Mouse (Mus musculus) v-Abl transformed pro-B cells (cell line): ENCODE measurements around the gene Aqp9.

Experiments used
- in situ Hi-C, 2 experiments: fragments of 400-800 bp; cut with MboI; formaldehyde crosslinking; loops; one replicate each; pipeline ENCODE4 v1.15.1; 2025; ENCODE audit not compliant: unreplicated experiment in 2 of 2

The Aqp9 gene

DNA sequence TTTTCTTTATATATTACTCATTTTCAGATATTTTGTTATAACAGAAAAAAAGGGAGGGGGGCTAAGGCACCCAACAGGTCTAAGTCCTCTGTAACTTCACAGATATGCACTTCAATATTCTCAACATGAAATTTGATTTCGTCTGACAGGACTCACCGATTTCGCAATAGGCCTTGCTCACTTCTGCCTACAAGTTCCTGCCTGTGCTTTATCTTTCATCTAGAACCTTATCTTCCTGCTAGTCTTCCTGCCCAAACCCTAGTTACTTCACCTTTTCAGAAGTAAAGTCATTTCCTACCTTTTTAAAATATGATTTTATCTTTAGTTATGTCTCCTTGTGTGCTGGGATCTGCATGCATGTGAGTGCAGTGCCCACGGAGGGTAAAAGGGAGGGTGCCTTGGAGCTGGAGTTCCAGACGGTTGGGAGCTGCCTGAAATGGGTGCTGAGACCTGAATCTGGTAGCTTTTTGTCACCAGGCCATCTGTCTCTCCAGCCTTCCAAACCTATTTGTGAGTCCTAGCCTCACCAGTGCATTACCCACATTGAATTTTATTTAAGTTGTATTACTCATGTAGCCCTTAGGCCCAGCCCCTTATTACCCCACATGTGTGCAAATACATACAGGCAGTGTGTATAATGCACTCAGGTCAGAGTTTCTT is 6.0 kb upstream of the Aqp9 start:
- in situ Hi-C loops = no loop called here

DNA sequence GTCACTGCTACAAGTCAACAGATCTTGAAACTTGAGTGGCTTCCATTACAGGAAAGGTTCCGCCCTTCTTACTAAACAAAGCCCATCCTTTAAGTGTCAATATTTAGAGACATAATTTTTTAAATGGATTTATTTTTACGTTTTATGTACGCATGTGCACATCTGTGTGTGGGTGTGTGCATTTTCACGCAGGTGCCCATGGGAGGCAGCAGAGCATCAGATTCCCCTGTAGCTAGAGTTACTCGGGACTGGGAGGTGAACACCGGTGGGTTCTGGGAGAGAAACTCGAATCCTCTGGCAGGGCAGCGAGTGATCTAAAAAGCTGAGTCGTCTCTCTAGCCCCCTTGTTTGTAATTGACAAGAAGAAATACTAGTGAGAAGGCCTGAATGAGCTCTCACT is 5.1 kb upstream of the Aqp9 start:
- in situ Hi-C loops = no loop called here

DNA sequence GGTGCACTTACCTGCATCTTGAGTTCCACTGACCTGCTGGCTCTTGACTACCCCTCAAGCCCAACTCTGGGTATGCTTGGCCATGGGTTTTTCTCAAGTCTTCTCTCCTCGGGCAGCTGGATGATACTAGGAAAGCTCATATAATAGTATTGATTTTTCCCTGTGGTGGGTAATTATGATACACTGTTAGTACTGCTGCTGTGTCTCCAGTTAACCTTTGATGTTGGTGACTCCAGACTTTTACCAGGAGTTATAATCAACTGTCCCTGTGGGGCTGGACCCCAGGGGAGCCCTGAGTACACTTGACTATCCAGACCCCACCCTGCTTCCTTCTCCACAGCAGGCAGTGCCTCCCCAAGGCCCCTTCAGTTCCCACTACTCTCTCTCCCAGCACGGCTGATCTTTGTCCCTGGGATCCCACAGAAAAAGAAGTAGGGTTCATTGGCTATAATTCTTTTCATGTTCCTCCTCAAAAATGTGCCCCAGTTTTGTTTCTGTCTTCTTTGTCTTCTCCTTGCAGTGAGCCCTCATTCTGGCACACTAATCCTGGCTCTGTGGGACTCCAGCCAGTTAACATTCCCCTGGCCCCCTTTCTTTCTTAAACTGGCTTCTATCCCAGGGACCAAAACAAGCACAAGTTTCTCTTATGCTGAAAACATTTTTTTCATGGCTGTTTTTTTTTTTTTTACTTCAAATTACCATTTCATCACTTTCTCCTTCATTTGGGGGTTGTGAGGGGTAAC is 838 bp downstream of the Aqp9 start:
- in situ Hi-C loops = no loop called here

DNA sequence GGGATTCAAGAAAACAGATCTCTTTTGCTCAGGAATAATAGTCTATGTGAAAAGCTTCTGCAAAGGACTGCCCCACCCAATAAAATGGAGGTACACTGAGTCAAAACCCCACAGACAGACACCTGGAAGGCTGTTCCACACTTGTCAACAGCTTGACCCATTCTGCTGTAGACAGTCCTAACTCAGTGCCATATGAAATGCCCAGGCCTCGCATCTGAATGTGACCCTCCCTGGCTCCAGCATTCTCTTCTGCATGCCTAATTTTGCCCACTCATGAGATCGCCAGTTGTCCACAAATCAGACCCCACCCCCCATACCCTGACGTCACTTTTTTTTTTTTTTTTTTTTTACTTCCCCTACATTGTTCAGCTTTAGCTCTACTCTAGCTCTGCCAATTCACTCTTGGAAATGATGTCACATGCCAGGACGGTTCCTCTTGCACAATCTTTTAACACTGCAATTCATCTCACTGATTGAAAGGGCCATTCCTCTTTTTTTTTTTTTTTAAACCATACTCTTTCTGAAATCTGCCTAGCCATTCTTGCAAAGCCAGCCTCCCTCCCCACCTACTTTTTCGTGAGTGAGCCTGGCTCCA is 1.5 kb downstream of the Aqp9 start:
- in situ Hi-C loops = no loop called here

DNA sequence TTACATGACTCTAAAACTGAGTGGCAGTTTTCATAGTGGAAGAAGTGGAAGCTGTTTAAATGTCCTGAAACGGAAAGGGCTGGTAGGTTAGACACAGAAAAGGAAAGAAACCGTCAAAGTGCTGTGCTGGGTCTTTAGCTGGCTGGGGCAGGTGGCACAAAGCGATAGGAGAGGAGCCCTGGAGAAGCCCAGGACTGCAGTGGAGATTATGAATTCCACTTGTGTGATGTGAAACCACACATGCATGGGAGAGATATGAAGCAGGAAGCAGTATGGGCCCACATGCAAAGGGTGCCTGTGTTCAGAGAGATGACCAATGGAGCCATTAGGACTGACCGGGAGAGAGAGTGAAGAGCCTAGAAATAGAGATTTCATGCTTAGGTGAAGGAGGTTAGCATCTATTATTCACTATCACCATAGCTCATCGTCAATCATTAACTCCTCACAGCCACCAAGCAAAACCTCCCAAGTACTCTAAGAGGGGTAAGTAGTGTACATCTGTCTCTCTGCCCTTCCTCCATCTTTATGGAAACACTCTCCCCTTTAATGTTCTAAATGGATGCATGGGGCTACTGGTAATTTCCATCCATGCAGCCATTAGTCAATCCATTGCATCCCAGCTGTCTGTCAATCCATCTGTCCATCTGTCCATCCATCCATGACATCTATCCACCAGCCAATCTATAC is 2.3 kb downstream of the Aqp9 start:
- in situ Hi-C loops = no loop called here

DNA sequence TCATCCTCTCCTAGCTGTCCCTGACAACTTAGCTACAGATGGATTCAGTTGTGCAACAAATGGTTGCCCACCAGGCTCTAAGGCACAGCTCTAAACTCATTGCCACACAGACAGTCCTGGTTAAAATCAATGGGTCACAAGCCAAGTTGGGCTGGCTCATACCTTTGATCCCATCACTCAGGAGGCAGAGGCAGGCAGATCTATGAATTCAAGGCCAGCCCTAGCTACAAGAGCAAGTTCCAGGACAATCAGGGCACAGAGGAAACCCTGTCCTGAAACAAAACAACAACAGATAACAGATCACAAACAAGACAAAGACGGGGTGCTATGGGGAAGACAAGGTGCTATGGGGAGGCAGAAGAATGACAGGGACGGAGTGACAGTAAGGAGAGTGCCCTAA is 3.0 kb downstream of the Aqp9 start:
- in situ Hi-C loops = no loop called here

DNA sequence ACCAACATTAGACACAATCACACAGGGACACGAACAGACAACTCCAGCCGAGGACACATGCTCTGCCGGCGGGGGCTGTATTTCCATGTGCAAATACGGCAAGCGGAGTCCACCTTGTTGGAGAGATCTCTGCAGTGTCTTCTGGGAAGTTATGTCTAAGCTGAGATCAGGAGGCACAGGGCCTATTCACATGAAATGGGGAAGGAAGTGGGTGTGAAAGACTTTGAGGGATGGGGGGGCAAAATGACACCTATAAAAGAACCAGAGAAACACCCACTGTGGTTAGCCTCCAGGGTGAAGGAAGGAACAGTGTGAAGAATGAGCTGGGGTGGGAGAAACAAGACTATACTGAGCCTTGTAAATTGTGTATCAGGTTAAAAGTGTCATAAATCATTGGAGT is 3.4 kb downstream of the Aqp9 start:
- in situ Hi-C loops = no loop called here

DNA sequence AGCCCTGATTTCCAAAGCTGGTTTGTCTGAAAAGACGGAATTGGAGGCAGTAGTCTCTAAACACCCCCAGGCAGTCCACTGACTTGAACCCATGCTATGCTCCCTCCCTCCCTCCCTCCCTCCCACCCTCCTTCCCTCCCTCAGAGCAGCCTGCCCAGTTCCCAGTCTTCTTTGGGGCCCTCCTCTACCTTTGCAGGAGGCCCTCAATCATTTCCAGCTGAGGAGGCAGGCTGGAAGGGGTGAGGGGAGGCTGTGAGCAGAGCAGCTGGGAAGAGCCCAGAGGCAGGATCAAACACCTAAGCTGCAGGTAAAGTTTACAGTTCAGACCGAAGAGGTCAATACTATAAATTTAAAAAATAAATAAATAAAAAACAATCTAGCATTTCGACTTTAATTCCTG is 4.1 kb downstream of the Aqp9 start:
- in situ Hi-C loops = no loop called here

DNA sequence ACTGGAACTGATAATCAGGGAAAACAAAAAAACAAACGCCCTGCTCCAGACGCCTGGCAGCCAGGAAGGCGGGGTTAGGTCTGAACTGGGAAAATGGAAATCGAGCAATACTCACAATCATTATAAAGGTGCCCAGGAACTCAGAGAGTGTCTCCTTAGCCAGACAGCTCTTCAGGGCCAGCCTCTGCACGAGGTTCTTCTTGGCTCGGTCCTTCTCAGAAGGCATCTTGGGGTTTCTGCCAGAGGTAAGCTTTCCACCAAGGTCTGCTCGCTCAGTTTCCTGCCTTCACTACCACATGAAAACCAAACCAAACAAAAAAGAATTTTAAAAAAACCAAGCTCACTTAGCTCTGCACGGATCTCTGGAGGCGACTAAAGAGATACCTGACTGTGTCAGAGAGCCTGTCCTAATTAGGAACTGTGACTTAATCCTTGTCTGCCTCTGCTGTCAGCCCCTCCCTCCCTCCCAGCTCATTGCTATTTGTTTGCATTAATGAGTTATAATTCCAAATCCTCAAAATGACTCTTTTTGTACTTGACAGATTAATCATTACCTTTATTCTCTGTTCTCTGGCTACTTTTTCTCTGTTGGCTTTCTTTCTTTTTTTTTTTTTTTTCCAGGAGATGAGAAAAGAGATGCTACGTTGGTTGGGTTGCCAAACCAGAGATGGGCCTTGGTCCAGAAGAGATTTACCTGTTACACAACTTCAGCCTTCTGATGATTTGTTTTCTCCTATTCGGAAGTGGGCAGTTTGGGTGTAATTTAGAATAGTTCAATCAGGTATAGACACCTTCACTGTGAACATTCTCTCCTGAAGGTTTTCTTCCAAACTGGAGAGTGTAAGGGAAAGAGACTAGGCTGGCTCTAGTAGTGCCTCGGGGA is 5.4 kb downstream of the Aqp9 start:
- in situ Hi-C loops = no loop called here

DNA sequence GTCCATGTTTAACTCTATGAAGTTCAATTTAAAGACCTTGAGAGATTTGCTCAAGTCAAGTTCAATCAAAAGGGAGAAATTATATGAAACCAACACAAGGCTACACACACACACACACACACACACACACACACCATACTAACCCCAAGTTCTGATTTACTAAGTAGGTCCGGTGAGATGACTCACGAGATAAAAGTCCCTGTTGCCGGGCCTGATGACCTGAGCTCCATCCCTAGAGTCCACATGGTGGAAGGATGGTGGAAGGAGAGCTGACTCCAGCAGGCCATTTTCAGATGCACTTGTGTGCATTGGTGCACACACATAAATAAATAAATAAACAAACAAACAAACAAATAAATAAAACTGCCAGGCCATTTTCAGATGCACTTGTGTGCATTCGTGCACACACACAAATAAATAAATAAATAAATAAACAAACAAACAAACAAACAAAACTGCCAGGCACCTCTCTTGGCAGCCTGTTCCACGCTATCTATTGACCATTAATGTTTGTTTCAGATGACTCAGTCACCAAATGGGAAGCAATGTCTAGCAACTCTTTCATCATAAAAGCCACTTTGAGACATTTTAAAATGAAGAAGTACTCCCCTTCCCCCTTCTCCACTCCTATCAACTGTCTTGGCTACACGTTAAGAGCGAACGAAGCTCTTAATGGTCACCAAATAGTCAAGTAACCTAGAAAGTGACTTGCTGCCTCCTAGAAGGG is 6.2 kb downstream of the Aqp9 start:
- in situ Hi-C loops = no loop called here

DNA sequence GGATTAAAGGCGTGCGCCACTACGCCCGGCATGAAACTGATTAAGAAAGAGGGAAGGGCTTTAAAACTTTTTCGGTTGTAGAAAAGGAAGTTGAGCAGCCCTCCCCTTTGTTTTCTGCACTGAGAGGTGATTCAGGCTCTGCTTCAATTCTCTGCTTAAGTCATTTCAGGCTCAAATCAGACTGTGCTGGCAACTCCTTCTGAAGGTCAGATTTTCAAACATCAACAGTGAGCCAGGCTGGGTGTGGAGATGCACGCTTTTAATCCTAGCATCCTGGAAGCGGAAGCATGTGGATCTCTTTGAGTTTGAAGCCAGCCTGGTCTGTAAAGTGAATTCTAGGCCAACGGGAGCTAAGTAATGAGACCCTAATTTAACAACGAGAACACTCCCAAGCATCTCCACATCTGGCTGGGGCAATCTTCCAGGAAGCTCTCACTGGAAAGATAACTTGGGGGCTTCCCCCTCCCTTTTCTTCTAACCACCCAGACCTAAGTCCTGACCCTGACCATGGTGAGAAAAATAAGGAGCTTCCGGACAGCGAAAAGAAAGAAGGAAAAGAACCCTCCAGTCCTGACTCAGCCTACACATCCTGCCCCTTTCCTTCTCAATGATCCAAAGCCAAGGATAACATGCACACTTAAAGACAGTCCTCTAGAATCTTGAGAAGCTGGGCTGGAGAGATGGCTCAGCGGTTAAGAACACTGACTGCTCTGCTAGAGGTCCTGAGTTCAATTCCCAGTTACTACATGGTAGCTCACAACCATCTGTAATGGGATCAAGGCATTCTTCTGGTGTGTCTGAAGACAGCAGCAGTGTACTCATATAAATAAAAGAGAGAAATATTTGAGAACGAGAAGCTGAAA is 7.4 kb downstream of the Aqp9 start:
- in situ Hi-C loops = no loop called here

DNA sequence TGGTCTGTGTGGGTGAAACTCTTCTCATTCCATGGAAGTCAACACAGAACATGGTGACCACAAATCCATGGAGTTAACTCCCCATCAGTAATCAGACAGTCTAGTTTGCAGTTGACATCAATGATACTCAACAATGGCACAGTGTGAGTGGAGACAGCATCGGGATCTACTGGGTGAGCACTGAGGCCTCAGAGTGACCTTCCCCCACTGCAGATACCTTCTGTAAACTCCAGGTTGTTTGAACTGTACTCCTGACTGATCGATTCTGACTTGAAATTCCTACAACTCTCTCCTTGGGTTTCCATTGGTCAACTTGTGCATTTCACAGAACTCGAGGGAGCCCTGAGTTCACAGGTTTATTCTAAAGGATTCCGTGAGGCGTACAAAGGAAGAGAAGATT is 8.8 kb downstream of the Aqp9 start:
- in situ Hi-C loops = no loop called here

DNA sequence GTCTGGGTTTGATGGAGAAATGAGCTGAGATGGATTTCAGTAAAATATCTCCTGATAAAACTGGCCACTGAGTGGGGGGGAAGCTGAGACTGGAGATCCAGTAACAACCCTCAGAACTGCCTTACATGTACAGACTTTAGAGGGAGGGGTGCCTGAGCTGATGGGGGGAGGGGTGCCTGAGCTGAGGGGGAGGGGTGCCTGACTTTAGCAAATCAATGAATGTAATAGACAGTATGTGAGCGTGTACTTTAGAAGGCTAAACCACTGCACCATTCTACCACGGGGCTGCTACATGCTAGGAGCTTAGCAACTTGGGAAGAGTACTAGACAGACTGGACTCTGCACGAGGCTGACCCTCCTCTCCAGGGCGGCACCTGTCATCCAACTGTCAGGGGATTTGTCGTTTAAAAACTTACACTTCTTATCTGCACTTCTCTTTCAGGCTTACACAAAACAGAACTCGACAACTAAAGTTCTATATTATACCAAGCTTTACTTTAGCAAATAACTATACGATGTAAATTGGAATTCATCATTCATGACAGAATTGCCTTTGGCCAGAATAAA is 9.3 kb downstream of the Aqp9 start:
- in situ Hi-C loops = no loop called here

DNA sequence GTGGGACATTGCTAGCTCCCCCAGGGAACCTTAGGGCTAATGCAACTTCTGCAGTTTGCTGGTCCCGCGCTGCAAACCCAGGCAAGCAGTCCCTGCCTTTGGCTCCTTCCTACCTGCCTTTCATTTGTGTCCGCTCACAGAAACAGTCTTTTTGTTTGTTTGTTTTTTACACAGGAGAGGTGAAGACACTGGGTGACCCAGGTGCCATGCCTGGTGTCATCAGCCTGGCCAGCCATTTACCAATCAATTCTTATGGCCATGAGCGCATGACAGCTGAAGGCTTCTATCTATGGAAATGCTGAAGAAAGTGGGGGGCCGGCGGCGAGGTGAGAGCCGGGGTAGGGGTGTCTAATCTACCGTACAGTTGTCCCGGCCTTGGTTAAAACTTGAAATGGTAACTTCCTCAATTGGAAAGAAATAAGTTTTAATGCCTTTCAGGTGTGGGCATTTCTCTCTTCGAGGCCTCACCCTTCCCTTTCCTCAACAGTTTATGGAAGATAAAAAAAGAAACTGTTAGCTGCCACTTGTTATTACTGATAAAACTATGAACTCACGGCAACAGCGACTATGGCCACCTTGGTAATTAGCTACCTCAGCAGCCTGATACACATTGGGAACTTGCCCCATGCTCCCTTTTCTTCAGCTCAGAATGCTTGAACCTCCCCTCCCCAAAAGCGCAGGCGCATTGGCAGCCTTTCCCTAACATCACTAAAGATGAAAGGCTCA is 10.4 kb downstream of the Aqp9 start:
- in situ Hi-C loops = no loop called here

DNA sequence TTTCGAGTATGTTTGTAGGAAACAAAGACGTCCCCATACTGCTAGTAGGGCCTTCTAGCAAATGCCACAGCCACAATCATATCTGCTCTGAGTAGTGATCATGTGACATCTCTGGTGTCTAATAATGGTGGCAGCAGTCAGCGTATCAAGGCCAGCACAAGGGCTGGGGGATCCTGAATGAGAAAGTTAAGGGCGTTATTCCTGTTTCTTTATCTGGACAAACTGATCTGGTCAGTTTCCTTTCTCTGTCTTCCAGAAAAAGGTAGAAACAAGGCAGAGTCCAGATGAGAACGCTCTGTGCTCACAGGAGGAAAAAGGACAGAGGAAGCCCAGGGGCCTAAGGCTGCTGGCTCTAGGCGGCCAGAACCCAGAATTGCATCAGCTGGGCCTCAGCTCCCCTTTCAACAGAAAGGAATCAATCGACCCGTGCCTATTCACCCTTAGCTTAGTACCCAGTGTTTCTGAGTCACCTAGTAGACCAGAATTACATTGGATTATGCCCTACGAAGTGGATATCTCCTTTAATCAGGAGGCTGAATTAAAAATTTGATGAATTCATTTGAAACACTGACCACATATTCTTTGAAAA is 11.9 kb downstream of the Aqp9 start:
- in situ Hi-C loops = no loop called here

DNA sequence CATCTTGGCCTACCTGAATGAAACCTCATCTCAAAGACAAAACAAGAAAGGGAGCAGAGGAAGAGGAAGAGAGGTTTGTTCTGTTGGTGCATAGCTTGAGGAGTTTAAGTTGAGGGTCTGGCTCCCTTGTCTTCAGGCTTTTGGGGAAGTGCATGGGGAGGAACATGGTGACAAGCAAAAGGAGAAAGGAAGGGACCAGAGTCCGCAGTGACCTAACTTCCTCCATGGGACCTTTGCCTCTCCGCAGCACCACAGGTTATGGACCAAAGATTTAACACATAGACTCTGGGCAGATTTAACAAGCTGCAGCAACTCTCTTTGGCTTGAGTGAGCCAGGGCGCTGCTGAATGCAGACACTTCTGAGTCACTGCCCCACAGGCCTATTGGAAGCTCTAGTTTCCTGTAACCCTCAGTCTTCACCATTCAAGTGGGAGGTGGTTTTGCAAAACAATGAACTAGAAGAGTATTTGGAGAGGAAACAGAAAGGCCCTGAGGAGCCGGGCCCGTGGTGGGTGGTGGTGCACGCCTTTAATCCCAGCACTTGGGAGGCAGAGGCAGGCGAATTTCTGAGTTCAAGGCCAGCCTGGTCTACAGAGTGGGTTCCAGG is 13.0 kb downstream of the Aqp9 start:
- in situ Hi-C loops = no loop called here

DNA sequence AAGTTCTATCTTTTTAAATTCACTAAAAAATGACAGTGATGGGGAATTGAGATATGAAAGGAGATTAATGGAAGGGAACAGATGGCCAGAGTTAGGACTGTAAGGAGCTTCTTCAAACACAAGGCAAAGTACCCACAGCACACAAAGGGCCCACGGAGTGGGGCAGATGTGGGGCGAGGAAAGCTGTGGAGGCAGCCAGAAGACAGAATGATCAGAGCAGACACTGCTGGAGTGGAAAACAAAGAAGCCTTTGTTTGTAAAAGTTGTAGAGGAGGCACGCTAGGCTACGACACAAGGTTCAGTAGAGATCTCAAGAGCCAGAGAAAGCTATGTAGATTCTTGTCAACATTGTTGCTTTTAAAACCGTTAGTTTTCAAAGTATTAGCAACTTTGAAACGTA is 17.1 kb downstream of the Aqp9 start:
- in situ Hi-C loops = no loop called here
